Mouse (Mus musculus): ENCODE data around the gene Pdxdc1. TPM values are rescaled to one million over a fixed set of nuclear protein-coding genes. Genes with fewer than 3 reads are reported as not detected.

The Pdxdc1 gene
- 42.7 TPM for polyA plus RNA-seq (2017; shearing (Covaris generic))

GRCm38 (mm10) chr16:13902888-13903483 is at the start of gene Pdxdc1, which contains the start of gene Mpv17l:
Gene Pdxdc1, minus strand, starts transcription at chr16:13903131.
Gene Mpv17l, plus strand, starts transcription at chr16:13903161.

GRCm38 (mm10) chr16:13818560-13819393 is 84.2 kb downstream of the Pdxdc1 start, which contains the start of gene Ntan1:
Gene Ntan1, plus strand, starts transcription at chr16:13818845.

Other genes starting within 250 kb of the Pdxdc1 start
- gene Parn, start 235.0 kb downstream of the Pdxdc1 start, polyA plus RNA-seq (2017; shearing (Covaris generic)): 66.2 TPM
- gene Bfar, start 231.3 kb downstream of the Pdxdc1 start, polyA plus RNA-seq (2017; shearing (Covaris generic)): 83.2 TPM
- gene 3110001I22Rik, start 231.2 kb downstream of the Pdxdc1 start, polyA plus RNA-seq (2017; shearing (Covaris generic)): 12.8 TPM
- 0.38 TPM for gene Pla2g10, start 172.1 kb downstream of the Pdxdc1 start, polyA plus RNA-seq (2017; shearing (Covaris generic))
- gene Rrn3, start 122.4 kb downstream of the Pdxdc1 start, polyA plus RNA-seq (2017; shearing (Covaris generic)): 47.7 TPM
- 182 TPM for gene Ntan1, start 84.3 kb downstream of the Pdxdc1 start, polyA plus RNA-seq (2017; shearing (Covaris generic))
- gene Mpv17l, start within 50 bp of the Pdxdc1 start, polyA plus RNA-seq (2017; shearing (Covaris generic)): 0.67 TPM
- not detected for gene 2900011O08Rik, start 83.5 kb upstream of the Pdxdc1 start, polyA plus RNA-seq (2017; shearing (Covaris generic))
- gene Ifitm7, start 83.8 kb upstream of the Pdxdc1 start, polyA plus RNA-seq (2017; shearing (Covaris generic)): not detected